Mouse (Mus musculus): Measurements from ENCODE around the gene Adamts14.

DNA sequence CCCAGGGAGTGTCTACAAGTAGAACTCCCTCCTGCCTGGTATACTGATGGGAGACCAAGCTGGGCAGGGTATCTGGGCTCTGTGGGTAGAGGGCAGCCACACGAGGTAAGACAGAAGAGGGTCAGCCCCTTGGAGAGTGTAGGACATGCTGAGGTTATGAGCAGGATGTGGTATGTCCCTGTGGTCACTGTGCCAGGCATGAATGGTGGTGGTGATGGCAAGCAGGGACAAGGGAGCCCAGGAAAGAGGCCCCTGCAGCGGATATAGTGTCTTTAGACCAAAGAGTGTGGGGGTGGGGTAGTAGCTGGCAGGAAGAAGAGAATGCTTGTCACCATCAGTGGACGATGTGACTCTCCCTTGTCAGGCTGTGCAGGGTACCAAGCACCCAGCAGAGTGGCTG is 85.2 kb downstream of the Adamts14 start:
- no peak for TF ChIP-seq CTCF (IDR thresholded peaks at IDR 0.05; ENCODE audit: low read depth)
- no peak for TF ChIP-seq EP300 (IDR thresholded peaks at IDR 0.05; ENCODE audit: low read depth)

Data from liver, embryonic 14.5 days (tissue).